Mouse (Mus musculus): ENCODE data around the gene Anks1b. TPM values are rescaled to one million over a fixed set of nuclear protein-coding genes. Genes with fewer than 3 reads are reported as not detected.

The Anks1b gene
- polyA plus RNA-seq, 1 experiment: 1.3 TPM

DNA sequence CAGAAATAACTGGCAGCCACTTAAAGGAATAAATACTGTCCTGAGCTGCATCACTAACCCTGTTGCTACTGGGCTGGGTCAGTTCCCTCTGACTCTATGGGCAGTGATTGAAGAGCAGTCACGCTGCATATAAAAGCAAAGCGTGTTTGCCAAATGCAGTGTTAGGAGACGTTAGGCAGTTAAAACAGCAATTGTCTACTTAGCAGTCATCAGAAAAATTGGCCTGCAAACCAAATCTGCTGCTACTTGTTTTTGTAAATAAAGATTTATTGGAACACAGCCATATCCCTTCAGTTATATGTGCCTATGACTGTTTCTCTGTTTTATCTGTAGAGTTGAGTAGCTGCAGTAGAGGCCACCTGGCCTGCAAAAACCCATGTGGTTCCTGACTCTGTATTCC is 347.2 kb downstream of the Anks1b start:
- WGBS: 61% methylated on average over 3 of the region's 3 CpGs
- H3K27me3 ChIP-seq (replicated peaks; ENCODE audit: control insufficient read depth, insufficient read depth, low read length): no peaks in the 10 kb centered on the region
- no peak for DNase-seq
- no peaks in the 10 kb centered on the region for H3K4me1 ChIP-seq (ENCODE audit: control insufficient read depth, insufficient read depth, low read length)
- H3K27ac ChIP-seq (ENCODE audit: insufficient read depth, low read depth, low read length): no peak overlapping the region
- H3K4me3 ChIP-seq (ENCODE audit: insufficient read depth, low read depth, low read length): no peak overlapping the region
- TF ChIP-seq CTCF (conservative IDR thresholded peaks at IDR 0.05; ENCODE audit: insufficient read depth, insufficient read length, low read depth, low read length) (no peak), POLR2A (IDR thresholded peaks at IDR 0.05; ENCODE audit: low read depth, low read length) (no peak)
- H3K36me3 ChIP-seq (ENCODE audit: control insufficient read depth, insufficient read depth, low read length): no peaks in the 10 kb centered on the region

DNA sequence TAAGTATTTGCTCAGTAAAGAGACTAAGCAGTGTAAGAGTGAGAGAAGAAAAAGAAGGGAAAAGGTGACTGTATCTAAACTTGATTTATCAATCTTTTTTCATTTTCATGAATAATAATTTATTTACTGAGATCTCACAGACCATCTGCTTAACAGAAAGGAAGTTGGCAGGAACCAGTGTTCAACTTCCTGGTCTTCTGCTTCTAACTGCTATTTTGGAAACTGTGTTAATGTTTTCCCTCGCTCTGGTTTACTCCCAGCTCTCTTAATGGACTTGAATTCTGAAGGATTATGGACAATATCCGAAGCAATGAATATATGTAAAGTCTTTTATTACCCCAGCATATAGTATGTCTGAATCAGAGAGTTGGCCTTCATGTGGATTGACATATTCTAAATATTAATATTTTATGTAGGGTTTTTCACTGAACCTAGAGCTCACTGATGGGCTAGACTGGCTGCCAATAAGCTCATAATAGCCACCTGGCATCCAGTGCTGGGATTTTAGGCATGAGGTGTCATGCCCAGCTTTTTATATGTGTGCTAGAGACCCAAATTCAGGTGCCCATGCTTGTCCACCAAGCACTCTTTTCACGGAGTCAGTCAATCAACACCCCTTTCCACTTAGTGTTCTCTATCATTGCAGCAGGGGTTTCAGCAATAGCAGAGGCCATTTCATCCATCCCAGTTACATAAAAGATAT is 349.6 kb downstream of the Anks1b start:
- WGBS: 76% methylated on average over 3 of the region's 3 CpGs
- TF ChIP-seq CTCF (conservative IDR thresholded peaks at IDR 0.05; ENCODE audit: insufficient read depth, insufficient read length, low read depth, low read length) (no peak), POLR2A (IDR thresholded peaks at IDR 0.05; ENCODE audit: low read depth, low read length) (no peak)
- Histone ChIP-seq H3K4me1 (ENCODE audit: control insufficient read depth, insufficient read depth, low read length) (no peaks in the 10 kb centered on the region), H3K36me3 (ENCODE audit: control insufficient read depth, insufficient read depth, low read length) (no peaks in the 10 kb centered on the region), H3K4me3 (ENCODE audit: insufficient read depth, low read depth, low read length) (no peak overlapping the region), H3K27me3 (replicated peaks; ENCODE audit: control insufficient read depth, insufficient read depth, low read length) (no peaks in the 10 kb centered on the region), H3K27ac (ENCODE audit: insufficient read depth, low read depth, low read length) (no peak overlapping the region)
- no peak for DNase-seq

DNA sequence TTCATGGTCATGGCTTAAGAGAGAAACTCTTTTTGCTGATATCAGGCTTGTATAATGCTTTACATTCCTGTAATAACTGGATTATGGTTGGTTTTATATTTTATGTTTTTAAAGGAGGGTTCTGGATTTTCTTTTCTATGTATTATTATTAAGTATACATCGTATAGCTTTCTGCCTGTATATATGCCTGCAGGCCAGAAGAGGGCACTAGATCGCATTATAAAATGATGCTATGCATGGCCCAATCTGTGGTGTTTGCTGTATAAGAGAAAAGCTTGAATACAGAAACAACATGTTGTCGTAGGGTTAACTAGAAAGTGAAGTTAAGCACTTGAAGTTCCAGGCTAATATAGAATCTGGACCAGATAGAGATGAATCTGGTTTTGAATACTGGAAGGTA is 362.0 kb downstream of the Anks1b start:
- H3K4me3 ChIP-seq (ENCODE audit: insufficient read depth, low read depth, low read length): no peak overlapping the region
- no peaks in the 10 kb centered on the region for H3K27me3 ChIP-seq (replicated peaks; ENCODE audit: control insufficient read depth, insufficient read depth, low read length)
- DNase-seq: no peak
- no peaks in the 10 kb centered on the region for H3K4me1 ChIP-seq (ENCODE audit: control insufficient read depth, insufficient read depth, low read length)
- no peak overlapping the region for H3K27ac ChIP-seq (ENCODE audit: insufficient read depth, low read depth, low read length)
- H3K36me3 ChIP-seq (ENCODE audit: control insufficient read depth, insufficient read depth, low read length): no peaks in the 10 kb centered on the region
- 74% methylated on average over 3 of the region's 3 CpGs for WGBS
- TF ChIP-seq CTCF (conservative IDR thresholded peaks at IDR 0.05; ENCODE audit: insufficient read depth, insufficient read length, low read depth, low read length) (no peak), POLR2A (IDR thresholded peaks at IDR 0.05; ENCODE audit: low read depth, low read length) (no peak)

DNA sequence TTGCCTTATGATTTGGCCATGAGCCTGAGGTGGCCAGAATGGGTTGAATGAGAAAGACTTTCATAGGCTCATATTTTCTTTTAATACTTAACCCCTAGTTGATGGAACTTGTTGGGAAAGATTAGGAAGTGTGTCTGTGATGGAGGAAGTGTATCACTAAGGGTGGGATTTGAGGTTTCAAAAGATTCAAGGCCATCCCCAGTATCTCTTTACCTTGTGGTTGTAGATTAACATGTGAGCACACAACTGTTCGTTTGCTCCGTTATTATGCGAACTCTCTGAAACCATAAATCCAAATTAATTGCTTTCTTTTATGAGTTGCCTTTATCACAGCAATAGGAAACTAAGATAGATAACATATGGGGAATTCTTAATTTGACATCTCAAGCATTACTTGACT is 364.0 kb downstream of the Anks1b start:
- no peak for DNase-seq
- H3K4me1 ChIP-seq (ENCODE audit: control insufficient read depth, insufficient read depth, low read length): no peaks in the 10 kb centered on the region
- no peak for TF ChIP-seq POLR2A (IDR thresholded peaks at IDR 0.05; ENCODE audit: low read depth, low read length)
- TF ChIP-seq CTCF (conservative IDR thresholded peaks at IDR 0.05; ENCODE audit: insufficient read depth, insufficient read length, low read depth, low read length): no peak
- H3K27ac ChIP-seq (ENCODE audit: insufficient read depth, low read depth, low read length): no peak overlapping the region
- H3K36me3 ChIP-seq (ENCODE audit: control insufficient read depth, insufficient read depth, low read length): no peaks in the 10 kb centered on the region
- no peaks in the 10 kb centered on the region for H3K27me3 ChIP-seq (replicated peaks; ENCODE audit: control insufficient read depth, insufficient read depth, low read length)
- no peak overlapping the region for H3K4me3 ChIP-seq (ENCODE audit: insufficient read depth, low read depth, low read length)
- 82% methylated on average over 3 of the region's 3 CpGs for WGBS

DNA sequence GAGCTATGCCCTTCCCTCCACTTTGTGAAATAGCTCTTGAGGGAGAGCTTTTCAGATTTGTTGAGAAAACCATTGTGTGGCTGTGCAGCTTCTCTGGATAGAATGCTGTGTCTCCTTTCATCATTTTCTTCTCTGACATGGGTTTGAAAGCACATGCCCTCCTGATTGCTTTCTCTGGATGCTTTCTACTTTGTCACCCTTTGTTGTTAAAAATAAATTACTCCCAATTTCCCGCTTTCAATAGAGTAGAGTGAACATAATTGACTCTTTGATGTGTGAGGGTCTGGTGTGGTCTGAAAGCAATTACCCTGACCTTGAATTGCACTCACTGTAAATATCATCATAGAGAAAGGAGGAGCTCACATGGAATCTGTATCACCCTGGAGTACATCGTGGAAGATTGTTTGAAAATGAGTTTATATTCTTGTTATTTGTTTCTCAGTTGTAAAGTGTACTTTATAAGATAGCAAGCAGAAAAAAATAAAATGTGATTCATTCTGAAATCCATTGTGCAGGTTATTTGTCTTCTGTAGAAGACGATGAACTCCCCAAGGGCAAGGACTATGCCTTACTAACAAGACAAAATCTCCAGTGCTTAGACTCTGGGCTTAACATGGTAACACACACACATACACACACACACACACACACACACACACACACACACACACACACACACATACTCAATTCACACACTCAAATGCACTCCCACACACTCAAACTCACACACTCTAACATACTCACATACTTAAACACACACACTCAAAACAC is 385.8 kb downstream of the Anks1b start:
- 48% methylated on average over 3 of the region's 3 CpGs for WGBS
- TF ChIP-seq POLR2A (IDR thresholded peaks at IDR 0.05; ENCODE audit: low read depth, low read length) (no peak), CTCF (conservative IDR thresholded peaks at IDR 0.05; ENCODE audit: insufficient read depth, insufficient read length, low read depth, low read length) (no peak)
- Histone ChIP-seq H3K4me3 (ENCODE audit: insufficient read depth, low read depth, low read length) (no peak overlapping the region), H3K27me3 (replicated peaks; ENCODE audit: control insufficient read depth, insufficient read depth, low read length) (no peaks in the 10 kb centered on the region), H3K27ac (ENCODE audit: insufficient read depth, low read depth, low read length) (no peak overlapping the region), H3K36me3 (ENCODE audit: control insufficient read depth, insufficient read depth, low read length) (no peaks in the 10 kb centered on the region), H3K4me1 (ENCODE audit: control insufficient read depth, insufficient read depth, low read length) (no peaks in the 10 kb centered on the region)
- DNase-seq: no peak

DNA sequence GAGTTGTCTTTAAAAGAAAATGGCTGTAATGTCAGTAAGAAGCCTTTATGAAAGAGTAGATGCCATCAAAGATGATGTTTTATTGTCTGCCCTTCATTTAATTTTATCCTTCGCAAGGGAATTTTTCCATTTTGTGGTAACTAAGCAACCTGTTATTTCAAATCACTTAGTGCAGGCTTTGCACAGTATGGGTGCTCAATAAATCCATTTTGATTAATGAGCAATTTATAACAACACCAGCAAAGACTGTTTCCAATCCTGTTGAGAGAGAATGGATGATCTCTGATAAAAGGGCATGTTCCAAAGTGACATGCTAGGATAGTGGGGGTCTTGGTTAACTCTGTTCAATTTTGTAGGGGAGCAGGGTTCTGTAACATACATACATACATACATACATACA is 398.0 kb downstream of the Anks1b start:
- Histone ChIP-seq H3K4me1 (ENCODE audit: control insufficient read depth, insufficient read depth, low read length) (no peaks in the 10 kb centered on the region), H3K27ac (ENCODE audit: insufficient read depth, low read depth, low read length) (no peak overlapping the region), H3K36me3 (ENCODE audit: control insufficient read depth, insufficient read depth, low read length) (no peaks in the 10 kb centered on the region), H3K27me3 (replicated peaks; ENCODE audit: control insufficient read depth, insufficient read depth, low read length) (no peaks in the 10 kb centered on the region), H3K4me3 (ENCODE audit: insufficient read depth, low read depth, low read length) (no peak overlapping the region)
- TF ChIP-seq CTCF (conservative IDR thresholded peaks at IDR 0.05; ENCODE audit: insufficient read depth, insufficient read length, low read depth, low read length): no peak
- no peak for TF ChIP-seq POLR2A (IDR thresholded peaks at IDR 0.05; ENCODE audit: low read depth, low read length)
- DNase-seq: no peak
- WGBS: 93% methylated on average over 1 of the region's 1 CpGs

DNA sequence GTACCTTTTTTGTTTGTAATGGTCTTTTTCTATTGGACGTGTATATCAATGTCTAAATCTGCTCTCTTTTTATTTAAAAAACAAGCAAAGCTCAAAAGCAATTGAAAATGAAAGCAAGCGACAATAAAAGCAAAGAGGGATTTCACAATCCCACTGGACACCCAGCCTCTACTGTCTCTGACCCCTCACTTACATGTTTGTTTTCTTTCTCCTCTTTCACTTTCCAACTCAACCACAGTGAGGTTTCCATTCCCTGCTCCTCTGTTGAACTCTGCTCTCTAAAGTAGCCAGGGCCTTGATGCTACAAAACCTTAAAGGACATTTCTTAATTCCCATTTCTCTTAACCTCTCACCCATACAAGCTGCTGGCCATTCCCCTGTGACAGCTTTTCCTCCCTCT is 400.0 kb downstream of the Anks1b start:
- Histone ChIP-seq H3K27me3 (replicated peaks; ENCODE audit: control insufficient read depth, insufficient read depth, low read length) (no peaks in the 10 kb centered on the region), H3K27ac (ENCODE audit: insufficient read depth, low read depth, low read length) (no peak overlapping the region), H3K4me1 (ENCODE audit: control insufficient read depth, insufficient read depth, low read length) (no peaks in the 10 kb centered on the region), H3K4me3 (ENCODE audit: insufficient read depth, low read depth, low read length) (no peak overlapping the region), H3K36me3 (ENCODE audit: control insufficient read depth, insufficient read depth, low read length) (no peaks in the 10 kb centered on the region)
- DNase-seq: no peak
- WGBS: 69% methylated on average over 2 of the region's 2 CpGs
- TF ChIP-seq POLR2A (IDR thresholded peaks at IDR 0.05; ENCODE audit: low read depth, low read length) (no peak), CTCF (conservative IDR thresholded peaks at IDR 0.05; ENCODE audit: insufficient read depth, insufficient read length, low read depth, low read length) (no peak)

All from kidney, adult 2 months (tissue).